Mouse (Mus musculus): ENCODE measurements around the gene Dnajb4.
"Not testable (repeated sequence)": the region's sequence is repeated elsewhere in the genome, so short reads cannot be mapped to it uniquely, and the experiment has no call there.

Dnajb4 gene

DNA sequence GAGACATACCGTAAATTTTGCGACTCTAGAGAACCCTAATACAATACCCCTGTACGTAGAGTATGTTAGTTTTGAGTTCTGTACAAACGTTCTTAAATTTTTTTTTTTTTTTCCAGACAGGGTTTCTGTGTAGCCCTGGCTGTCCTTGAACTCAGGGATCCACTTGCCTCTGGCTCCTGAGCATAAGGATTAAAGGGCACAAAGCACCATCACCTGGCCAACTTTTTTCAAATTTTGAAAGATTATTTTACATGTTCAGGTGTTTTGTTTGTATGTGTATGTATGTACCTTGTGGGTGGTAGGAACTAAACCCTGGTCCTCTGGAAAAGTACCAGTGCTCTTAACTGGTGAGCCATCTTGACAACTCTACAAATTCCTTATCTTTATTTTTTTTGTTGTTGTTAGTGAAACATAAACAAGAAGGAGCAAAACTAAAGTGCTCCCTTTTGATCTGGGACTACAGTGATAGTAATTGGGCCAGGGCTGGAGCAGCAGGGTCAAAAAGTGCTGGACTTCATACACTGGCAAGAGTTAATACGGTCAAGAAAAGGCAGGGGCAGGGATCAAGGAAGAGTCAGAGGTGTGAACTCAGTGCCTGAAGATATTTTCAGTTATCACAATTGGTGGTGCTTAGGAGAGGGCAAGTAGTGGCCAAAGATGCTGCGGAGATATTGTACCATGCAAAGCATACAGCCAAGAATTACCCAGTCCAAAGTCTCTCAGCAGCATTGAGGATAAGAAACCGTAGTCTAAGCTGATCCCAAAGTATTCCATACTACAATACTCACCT, 1.8 kb downstream of the Dnajb4 start:
- CTCF ChIA-PET, result no interaction called here

- CTCF ChIA-PET, result no interaction called here
These were observed 2.9 kb downstream of the Dnajb4 start for GRCm38 (mm10) chr3:152207156-152207555.

- CTCF ChIA-PET, result no interaction called here
These were observed 5.5 kb downstream of the Dnajb4 start for GRCm38 (mm10) chr3:152204577-152204976.

DNA sequence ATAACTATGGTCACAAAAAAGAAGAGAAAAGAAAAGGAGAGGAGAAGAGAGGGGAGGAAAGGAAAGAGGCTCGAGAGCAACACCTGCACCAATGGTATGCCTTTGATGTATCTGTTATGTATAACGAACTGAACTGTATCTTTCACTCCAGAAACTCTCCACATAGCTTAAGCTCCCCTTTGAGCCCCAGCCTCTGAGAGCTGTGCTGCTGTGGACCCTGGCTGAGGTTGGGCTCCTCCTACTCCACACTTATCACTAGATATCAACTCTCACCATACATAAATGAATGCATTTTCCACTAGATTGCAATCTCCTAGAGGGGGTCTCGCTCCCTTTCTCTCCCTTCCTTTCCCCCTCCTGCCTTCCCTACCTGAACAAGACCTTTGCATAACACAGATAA, 6.1 kb downstream of the Dnajb4 start:
- CTCF ChIA-PET, result no interaction called here

DNA sequence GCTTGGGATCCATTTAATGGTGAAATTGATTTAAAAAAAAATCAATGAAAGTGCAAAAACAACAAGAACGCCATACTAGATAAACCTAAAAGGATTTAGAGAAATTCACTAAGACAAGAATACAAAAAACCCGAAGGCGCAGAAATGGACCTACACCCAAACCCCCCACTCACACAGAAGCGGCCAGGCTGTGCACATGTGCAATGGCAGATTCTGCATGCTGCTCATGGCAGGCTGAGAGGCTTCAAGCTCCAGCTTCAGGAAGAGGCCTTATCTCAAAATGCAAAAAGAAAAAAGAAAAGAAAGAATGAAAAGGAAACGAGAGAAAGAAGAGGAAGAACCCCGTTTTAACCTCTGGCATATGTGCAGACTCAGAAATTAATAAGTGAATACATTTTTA, 6.7 kb downstream of the Dnajb4 start:
- CTCF ChIA-PET, result no interaction called here

DNA sequence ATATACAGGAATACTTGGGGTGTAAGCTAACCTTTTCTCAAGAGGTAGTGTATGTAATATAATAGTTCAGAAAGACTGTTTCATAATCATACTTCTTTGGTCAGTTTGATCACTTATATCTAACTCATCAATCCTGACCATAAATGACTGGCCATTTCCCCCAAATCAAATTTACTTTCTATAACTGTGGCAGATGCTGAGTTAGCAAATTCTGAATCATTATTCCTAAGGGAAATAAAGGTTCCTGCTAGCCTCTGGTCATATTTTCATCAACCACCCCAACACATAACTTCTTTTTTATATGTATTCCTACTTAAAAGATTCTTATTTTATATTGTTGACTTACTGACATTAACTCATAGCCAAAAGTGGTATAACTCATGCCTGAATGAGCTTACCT, 7.2 kb downstream of the Dnajb4 start:
- CTCF ChIA-PET, result no interaction called here

DNA sequence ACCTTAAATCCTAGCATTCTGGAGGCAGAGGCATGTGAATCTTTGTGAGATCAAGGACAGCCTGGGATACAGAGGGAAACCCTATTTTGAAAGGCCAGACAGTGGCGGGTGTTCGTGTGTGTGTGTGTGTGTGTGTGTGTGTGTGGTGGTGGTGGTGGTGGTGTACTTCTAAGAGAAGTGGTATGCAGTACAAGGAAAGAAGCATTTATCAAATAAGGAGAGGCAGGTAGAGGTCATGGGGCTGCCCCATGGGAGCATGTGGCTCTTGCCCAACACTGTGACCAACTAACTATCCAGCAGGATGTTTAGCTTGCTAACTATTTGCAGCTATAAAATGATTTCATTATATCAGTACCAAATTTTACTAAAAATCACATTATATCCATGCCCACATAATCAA, 8.5 kb downstream of the Dnajb4 start:
- CTCF ChIA-PET, result no interaction called here

DNA sequence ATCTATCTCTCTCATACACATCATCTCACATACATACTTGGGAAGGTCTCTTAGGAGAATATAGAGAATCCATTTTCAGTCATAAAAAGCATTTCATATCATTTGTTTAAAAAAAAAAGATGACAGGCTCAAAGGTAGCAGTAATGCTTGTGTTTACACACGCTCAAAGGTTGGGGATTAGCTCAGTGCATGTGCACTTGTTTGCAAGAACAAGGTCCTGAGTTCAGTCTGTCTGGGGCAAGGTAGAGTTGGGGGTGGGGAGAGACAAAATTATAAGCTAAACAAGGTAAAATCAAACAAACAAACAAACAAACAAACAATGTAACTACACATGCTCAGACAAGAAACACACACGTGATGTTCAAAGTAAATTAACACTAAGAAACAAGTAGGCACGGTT, 8.9 kb downstream of the Dnajb4 start:
- CTCF ChIA-PET, result no interaction called here

GRCm38 (mm10) chr3:152199125-152199524, 11.0 kb downstream of the Dnajb4 start:
- CTCF ChIA-PET, result no interaction called here

DNA sequence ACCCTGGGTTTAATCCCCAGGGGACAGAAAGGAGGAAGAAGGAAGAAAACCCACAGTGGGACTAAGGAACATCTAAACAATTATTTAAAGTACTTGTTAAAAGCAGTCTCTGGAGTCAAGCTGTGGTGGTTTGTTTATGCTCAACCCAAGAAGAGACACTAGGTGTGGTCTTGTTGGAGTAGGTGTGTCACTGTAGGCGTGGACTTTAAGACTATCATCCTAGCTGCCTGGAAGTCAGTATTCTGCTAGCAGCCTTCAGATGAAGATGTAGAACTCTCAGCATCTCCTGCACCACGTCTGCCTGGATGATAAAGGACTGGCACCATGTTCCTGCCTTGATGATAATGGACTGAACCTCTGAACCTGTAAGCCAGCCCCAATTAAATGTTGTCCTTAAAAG, 12.9 kb downstream of the Dnajb4 start:
- CTCF ChIA-PET, result not testable (repeated sequence)

- CTCF ChIA-PET, result interaction anchor here (1.9 kb wide), 1 partner anchor 17 kb away, joined by 5 read pairs; the partner anchor contains the start of gene Fubp1
These were observed 16.4 kb downstream of the Dnajb4 start for GRCm38 (mm10) chr3:152193635-152194097.

DNA sequence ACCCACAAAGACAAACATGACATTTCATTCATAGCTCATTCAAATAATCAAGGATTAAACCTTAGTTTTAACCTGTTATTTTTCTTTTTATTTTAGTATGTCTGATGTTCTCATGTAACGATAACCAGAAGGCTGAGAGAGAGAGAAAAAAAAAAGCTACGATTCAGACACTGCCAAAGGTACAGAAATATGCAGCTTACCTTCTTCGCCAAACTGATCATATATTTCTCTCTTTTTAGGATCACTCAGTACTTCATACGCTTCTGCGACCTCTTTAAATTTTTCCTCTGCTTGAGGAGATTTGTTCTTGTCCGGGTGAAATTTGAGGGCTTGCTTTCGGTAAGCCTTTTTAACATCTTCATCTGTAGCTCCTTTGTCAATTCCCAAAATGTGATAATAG, 16.9 kb downstream of the Dnajb4 start:
- CTCF ChIA-PET, result interaction anchor here (1.9 kb wide), 1 partner anchor 18 kb away, joined by 5 read pairs; the partner anchor contains the start of gene Fubp1

- CTCF ChIA-PET, result interaction anchor here (1.9 kb wide), 1 partner anchor 19 kb away, joined by 5 read pairs; the partner anchor contains the start of gene Fubp1
These were observed 17.7 kb downstream of the Dnajb4 start for GRCm38 (mm10) chr3:152192238-152192931.

DNA sequence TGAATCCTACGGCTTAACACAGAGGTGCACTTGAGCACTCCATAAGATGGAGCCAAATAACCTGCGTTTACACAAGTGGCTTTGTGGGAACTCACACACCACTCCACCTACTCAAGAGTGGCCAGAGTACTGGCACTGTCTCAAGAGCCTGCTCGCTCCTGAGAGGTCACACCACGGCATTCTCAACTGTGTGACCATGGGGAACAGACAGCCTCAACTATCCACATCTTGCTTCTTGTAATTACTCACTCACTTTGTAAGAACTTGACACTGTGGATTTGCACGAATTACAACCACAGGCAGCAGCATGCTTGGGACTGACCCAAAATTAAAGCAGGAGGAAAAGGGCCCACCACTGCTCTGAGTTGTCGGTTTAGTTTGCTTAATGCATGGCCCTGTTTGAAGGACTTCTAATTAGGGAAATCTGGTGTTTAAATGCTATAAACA, 18.3 kb downstream of the Dnajb4 start:
- CTCF ChIA-PET, result interaction anchor here (1.9 kb wide), 1 partner anchor 19 kb away, joined by 5 read pairs; the partner anchor contains the start of gene Fubp1

GRCm38 (mm10) chr3:152190679-152191477, 19.2 kb downstream of the Dnajb4 start:
- CTCF ChIA-PET, result no interaction called here

- CTCF ChIA-PET, result no interaction called here
These were observed 20.8 kb downstream of the Dnajb4 start for GRCm38 (mm10) chr3:152189306-152189705.

DNA sequence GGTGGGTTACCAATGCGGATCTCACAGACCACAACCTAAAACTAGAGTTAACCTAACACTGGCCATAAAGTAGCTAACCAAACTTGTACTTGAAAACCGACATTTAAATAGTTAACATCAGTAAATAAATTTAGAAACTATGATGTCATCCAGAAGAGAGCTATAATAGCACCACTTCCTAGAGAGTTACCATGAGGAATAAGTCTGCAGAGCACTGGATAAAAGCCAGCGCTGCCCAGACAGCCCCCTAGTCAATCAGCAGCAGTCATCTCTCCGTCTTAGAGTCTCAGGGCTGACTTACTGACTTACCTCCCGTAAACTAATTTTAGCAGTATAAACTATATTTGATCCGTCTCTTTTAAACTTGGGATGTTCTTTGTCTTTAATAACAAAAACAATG, 24.0 kb downstream of the Dnajb4 start:
- CTCF ChIA-PET, result no interaction called here

DNA sequence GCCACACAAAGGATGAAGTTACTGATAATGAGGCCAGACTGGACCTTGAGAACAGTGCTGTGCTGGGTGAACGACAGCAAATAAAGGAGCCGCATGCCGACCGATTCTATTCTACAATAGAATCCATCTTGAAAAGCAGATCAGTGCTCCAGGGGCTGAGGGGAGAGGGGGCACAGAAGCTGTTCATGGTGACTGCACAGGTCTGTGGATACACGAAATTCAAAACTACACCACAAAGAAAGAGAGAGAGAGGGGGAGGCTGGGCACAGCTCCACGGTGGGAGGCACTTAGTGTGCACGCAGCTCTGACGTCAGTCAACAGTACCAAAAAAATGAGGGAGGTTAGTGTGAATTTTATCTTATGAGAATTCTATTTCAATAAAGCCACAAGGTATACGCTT, 26.6 kb downstream of the Dnajb4 start:
- CTCF ChIA-PET, result interaction anchor here (0.7 kb wide), 1 partner anchor 33 kb away, joined by 4 read pairs; no protein-coding TSS in a partner anchor

GRCm38 (mm10) chr3:152180624-152181023, 29.5 kb downstream of the Dnajb4 start:
- CTCF ChIA-PET, result interaction anchor here (0.6 kb wide), 1 partner anchor 67 kb away, joined by 3 read pairs; no protein-coding TSS in a partner anchor

- CTCF ChIA-PET, result no interaction called here
These were observed 30.8 kb downstream of the Dnajb4 start for GRCm38 (mm10) chr3:152179285-152179684.

DNA sequence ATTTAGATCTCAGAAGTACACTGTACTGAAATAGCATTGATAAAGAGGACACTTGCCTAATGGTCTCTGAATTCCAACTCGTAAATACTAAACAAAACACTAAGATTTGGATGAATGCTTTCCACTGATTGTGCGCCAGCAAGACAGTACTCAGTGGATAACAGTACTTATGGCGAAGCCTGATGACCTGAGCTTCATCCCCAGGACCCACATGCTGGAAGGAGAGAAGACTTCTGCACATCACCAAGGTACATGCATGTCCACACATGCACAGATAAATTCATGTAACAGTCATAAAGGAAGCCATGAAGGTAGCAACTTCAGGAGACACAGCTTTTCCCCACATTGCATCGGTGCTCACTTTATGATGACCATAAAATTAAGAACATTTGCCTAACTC, 31.3 kb downstream of the Dnajb4 start:
- CTCF ChIA-PET, result no interaction called here

DNA sequence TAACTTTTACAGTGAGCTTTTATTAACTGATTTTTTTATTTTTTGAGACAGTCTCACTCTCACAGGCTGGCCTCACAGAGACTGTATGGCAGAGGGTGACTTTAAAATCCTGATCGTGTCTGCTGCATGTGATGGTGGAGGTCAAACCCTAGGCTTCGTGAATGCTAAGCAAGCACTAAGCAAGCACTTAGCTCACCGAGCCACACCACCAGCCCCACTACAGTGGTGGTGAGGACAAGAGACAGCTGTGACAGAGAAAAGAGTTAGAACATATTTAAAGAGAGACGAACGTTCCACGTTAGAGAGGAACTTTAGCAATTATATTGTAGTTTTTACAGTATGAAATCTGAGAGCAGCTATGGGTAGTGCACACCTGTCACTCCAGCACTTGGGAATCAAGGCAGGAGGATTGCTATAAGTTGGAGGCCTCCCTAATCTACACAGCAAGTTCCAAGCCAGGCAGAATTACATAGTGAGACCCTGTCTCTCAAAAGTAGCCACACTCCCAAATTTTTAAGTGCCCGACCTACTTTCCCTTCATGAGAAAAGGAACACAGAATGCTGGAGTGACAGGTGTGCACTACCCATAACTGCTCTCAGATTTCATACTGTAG, 37.7 kb downstream of the Dnajb4 start:
- CTCF ChIA-PET, result no interaction called here
